Mouse (Mus musculus) liver, embryonic 16.5 days (tissue): ENCODE data around the gene Gpr65. TPM values are rescaled to one million over a fixed set of nuclear protein-coding genes. Genes with fewer than 3 reads are reported as not detected.
"Not testable (repeated sequence)": the region's sequence is repeated elsewhere in the genome, so short reads cannot be mapped to it uniquely, and the experiment has no call there.

Experiments used
- ATAC-seq: fragments of 200-750 bp; cut with Nextera tagmentation; 2 replicates; pipeline ENCODE4 v1.8.0; 2017; ENCODE audit warnings: low read depth, mild to moderate bottlenecking, moderate number of reproducible peaks, moderate library complexity
- H3K27ac ChIP-seq: fragments of 300-500 bp; sonication (generic); 2 replicates; pipeline ENCODE4 v1.5.1; 2014; ENCODE audit warnings: mild to moderate bottlenecking, low read length
- H3K27me3 ChIP-seq: fragments of 300-500 bp; sonication (generic); 2 replicates; pipeline ENCODE4 v1.6.1; 2014; ENCODE audit warnings: low read depth, low read length, mixed read lengths; ENCODE audit not compliant: control insufficient read depth, insufficient read depth
- H3K36me3 ChIP-seq: fragments of 300-500 bp; sonication (generic); 2 replicates; pipeline ENCODE4 v1.6.1; 2014; ENCODE audit warnings: mild to moderate bottlenecking; ENCODE audit not compliant: control insufficient read depth, insufficient read depth
- H3K4me1 ChIP-seq: fragments of 300-500 bp; sonication (generic); 2 replicates; pipeline ENCODE4 v1.6.1; 2014; ENCODE audit warnings: low read depth, low read length, mixed read lengths; ENCODE audit not compliant: control insufficient read depth
- H3K4me2 ChIP-seq: fragments of 300-500 bp; sonication (generic); 2 replicates; pipeline ENCODE4 v1.6.1; 2014; ENCODE audit warnings: low read depth, low read length, mixed read lengths
- H3K4me3 ChIP-seq: fragments of 300-500 bp; sonication (generic); 2 replicates; pipeline ENCODE4 v1.5.1; 2014; ENCODE audit warnings: low read depth, mild to moderate bottlenecking, low read length
- H3K9ac ChIP-seq: fragments of 300-500 bp; sonication (generic); 2 replicates; pipeline ENCODE4 v1.6.1; 2014; ENCODE audit warnings: low read depth, low read length
- H3K9me3 ChIP-seq: fragments of 300-500 bp; sonication (generic); replicated peaks from 2 replicates; pipeline ENCODE4 v1.6.1; 2016; ENCODE audit warnings: low read length; ENCODE audit not compliant: control insufficient read depth
- WGBS: fragments of 180-500 bp; shearing (Covaris S2); extraction: QIAGEN DNeasy Blood & Tissue Kit; methylation state at CpG from one replicate; pipeline ENCODE4 v1.1.7; 2014; ENCODE audit not compliant: insufficient replicate concordance; 5-methylcytosine and 5-hydroxymethylcytosine counted together
- polyA plus RNA-seq: library from polyadenylated mRNA; unstranded; fragments of >200 nt; fragmentation: Nextera tagmentation; extraction: Ambion mirVana; gene quantifications from 2 replicates; pipeline ENCODE4 v1.2.1, GENCODE M21; 2015

Gpr65 gene
- 2.9 and 3.1 TPM in 2 replicates for polyA plus RNA-seq

DNA sequence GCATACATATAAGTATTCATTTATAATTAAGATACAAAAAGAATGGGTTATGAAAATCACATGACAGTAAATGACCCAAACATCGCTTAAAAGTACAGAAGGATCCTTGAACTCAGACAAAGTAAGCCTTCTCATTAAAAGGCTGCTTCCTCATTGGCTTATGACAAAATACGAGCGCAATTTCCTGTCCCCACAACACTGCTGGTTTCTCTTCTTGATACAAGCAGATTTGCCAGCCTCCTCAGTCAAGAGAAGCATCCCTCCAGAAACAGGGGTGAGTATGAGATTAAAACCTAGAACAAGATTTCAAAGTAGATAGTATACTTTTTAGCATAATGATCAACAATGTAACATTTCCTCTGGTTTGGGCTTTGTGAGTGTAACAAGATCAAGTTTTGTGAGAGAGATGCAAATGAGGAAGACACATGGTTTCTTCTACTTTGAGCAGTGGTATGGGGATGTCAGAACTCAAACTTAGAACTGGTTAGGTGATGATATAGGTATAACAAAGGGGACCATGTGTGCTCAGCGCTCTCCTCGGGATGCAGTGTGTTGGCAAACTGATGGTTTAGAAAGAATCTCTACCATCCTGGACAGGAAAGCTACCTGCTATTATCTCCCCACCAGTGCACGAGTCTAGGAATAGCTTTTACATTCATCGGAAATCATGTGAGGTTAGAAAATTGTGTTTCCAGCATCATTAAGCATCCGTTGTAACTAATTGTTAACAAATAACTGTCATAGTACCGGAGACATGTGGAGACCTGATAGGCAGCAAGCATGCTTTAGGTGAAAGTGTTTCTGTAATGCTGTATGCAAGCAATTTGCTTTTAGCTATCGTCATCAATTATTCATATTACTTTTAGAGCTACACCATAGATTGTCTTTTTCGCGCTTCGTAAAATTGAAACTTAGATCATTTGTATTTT is at the start of gene Gpr65:
Gene Gpr65 (plus strand): TSS at position 195 of the 929 bp plus-strand sequence.
- WGBS: 45% methylated on average over 13 of the region's 13 CpGs
- peak within 1 kb of the TSS; percentile 59 for H3K27ac ChIP-seq
- no peaks in the 10 kb centered on the region for H3K4me1 ChIP-seq
- H3K4me2 ChIP-seq: no peak within 1 kb of the TSS
- no peaks in the 10 kb centered on the region for H3K36me3 ChIP-seq
- peak within 1 kb of the TSS; percentile 38 for H3K4me3 ChIP-seq
- no peaks in the 10 kb centered on the region for H3K9me3 ChIP-seq
- ATAC-seq: no peak
- H3K9ac ChIP-seq: no peak within 1 kb of the TSS
- H3K27me3 ChIP-seq: no peaks in the 10 kb centered on the region

DNA sequence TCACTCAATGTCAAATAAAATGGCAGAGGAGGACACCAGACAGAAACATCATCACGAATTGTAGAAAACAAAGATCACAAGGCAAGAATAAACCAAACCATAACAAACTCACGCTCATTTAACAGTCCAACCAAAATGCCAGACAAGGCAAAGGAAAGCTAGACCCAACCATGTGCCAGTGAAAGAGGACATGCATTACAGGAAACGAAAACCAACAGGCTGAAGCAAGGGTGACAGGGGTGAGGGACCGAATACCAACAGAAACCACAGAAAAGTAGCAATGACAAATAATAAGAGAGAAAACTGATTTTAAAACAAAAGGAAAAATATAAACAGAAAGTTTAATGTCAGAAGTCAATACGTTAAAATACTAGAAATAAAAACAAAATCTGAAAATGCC is 45.1 kb upstream of the Gpr65 start:
- 47% methylated on average over 5 of the region's 5 CpGs for WGBS
- Histone ChIP-seq H3K36me3 (no peaks in the 10 kb centered on the region), H3K27me3 (no peaks in the 10 kb centered on the region), H3K9ac (no peak overlapping the region), H3K4me1 (no peaks in the 10 kb centered on the region), H3K27ac (no peak overlapping the region), H3K4me3 (no peak overlapping the region), H3K4me2 (no peak overlapping the region), H3K9me3 (no peaks in the 10 kb centered on the region)
- ATAC-seq: no peak

DNA sequence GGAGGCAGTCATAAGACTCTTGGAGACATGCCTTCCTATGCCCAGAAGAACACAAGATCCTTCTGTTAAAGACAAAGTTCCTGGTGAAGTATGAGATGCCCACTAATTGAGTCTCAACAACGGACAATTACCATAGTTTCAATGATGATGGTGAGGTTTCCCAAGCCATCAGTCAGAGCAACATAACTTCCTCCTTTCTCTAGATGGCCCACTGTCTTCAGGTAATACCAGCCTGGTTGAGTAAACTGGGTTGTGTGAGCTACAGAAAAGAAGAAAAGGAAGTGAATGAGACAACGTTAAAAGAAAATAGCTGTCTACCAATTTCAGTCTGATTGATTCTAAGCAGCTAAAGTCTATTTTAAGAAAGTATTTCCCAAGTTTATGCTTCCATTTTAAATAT is 41.4 kb upstream of the Gpr65 start:
- no peaks in the 10 kb centered on the region for H3K9me3 ChIP-seq
- H3K9ac ChIP-seq: no peak overlapping the region
- H3K4me1 ChIP-seq: no peaks in the 10 kb centered on the region
- H3K36me3 ChIP-seq: no peaks in the 10 kb centered on the region
- no peak overlapping the region for H3K27ac ChIP-seq
- ATAC-seq: no peak
- no peak overlapping the region for H3K4me3 ChIP-seq
- WGBS: 43% methylated on average over 2 of the region's 2 CpGs
- H3K4me2 ChIP-seq: no peak overlapping the region
- H3K27me3 ChIP-seq: no peaks in the 10 kb centered on the region

DNA sequence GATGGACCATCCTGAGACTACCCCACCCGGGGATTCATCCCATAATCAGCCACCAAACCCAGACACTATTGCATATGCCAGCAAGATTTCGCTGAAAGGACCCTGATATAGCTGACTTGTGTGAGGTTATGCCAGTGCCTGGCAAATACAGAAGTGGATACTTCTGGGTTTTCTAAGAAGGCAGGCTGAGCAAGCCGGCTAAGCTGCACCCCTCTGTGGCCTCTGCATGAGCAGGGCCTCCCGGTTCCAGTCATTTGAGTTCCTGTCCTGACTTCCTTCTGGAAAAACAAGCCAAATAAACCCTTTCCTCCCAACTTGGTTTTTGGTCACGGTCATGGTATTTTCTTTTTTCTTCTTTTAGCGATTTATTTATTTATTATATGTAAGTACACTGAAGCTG is 30.0 kb upstream of the Gpr65 start:
- not testable (repeated sequence) for H3K27me3 ChIP-seq, H3K9ac ChIP-seq, ATAC-seq, H3K27ac ChIP-seq, H3K36me3 ChIP-seq, H3K4me3 ChIP-seq, H3K4me1 ChIP-seq, H3K9me3 ChIP-seq, H3K4me2 ChIP-seq
- WGBS: 43% methylated on average over 6 of the region's 6 CpGs

DNA sequence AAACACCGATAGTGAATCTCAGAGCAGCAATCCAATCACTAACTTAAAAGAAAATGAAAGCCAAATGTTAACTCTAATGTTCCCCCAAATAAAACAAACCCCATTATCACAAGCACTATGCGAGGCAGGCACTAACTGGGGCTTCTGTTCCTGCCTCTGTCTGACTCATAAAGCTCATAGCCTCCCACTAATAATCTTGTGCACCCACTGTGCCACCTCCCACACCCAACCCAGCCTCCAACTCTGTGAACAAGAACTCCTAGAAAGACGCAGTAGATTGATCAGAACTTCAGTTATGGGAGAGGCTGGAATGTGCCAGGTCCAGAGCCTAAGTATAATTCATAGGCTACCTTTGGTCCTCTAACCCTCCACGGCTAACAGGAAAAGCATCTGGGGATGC is 24.3 kb upstream of the Gpr65 start:
- Histone ChIP-seq H3K4me1 (no peaks in the 10 kb centered on the region), H3K36me3 (no peaks in the 10 kb centered on the region), H3K4me2 (no peak overlapping the region), H3K4me3 (no peak overlapping the region), H3K9ac (no peak overlapping the region), H3K9me3 (no peaks in the 10 kb centered on the region), H3K27ac (no peak overlapping the region), H3K27me3 (no peaks in the 10 kb centered on the region)
- no peak for ATAC-seq
- 72% methylated on average over 4 of the region's 4 CpGs for WGBS

DNA sequence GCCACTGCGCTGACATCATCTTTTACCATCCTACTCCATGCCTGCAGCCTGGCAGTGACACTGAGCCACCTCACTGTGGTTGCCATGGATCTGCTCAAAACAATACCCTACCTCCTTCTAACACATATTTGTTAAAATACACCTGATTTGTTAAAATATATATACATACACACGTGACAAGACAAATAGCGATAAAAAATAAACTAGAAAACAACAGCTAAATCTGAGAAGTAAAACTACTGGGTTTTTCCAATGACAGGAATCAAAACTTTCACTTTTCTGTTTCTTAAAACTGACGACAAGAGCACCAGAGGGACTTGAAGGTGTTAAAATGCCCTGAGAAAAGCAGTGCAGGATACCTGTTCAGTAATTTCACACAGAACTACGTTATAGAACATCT is 23.6 kb upstream of the Gpr65 start:
- Histone ChIP-seq H3K4me1 (no peaks in the 10 kb centered on the region), H3K36me3 (no peaks in the 10 kb centered on the region), H3K9me3 (no peaks in the 10 kb centered on the region), H3K27me3 (no peaks in the 10 kb centered on the region), H3K4me2 (no peak overlapping the region), H3K9ac (no peak overlapping the region), H3K4me3 (no peak overlapping the region), H3K27ac (no peak overlapping the region)
- 68% methylated on average over 5 of the region's 5 CpGs for WGBS
- ATAC-seq: no peak

DNA sequence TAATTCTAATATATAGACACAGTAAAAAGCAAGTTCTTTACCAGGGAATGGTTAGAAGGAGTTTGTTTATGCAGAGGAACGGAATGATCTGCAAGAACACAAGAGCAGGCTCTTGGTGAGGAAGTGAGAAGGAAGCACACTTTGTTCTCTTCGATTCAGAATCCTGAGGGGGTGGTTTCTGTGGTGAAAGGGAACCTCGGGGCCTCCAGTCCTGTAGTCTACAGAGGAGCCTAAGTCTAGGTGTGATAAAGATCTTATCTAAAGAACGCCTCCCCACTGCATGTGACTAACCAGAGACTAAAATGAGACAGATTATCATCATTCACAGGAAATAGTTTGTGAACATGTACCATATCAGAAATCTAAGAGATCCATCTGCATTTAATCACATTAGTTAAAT is 21.6 kb upstream of the Gpr65 start:
- Histone ChIP-seq H3K36me3 (no peaks in the 10 kb centered on the region), H3K4me3 (no peak overlapping the region), H3K27ac (no peak overlapping the region), H3K4me1 (no peaks in the 10 kb centered on the region), H3K4me2 (no peak overlapping the region), H3K9ac (no peak overlapping the region), H3K9me3 (no peaks in the 10 kb centered on the region), H3K27me3 (no peaks in the 10 kb centered on the region)
- no peak for ATAC-seq
- 10% methylated on average over 4 of the region's 4 CpGs for whole genome bisulfite sequencing

DNA sequence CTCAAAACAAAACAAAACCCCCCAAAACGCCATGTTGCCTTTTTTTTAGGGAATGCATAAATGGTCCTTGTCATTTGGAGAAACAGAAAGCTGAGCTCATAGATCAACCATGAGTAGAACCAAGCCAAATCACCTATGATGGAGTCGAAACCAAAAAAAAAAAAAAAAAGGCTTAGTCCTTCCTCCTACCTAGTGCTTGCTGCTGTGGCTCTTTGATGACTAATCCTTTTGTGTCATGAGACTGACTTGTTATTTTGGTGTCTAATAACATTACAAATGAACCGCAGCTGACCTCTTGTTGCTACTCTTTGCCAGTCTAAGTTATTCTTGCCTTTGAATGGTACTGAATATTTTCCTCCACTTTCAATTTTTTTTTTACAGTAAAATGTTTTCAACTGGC is 18.8 kb upstream of the Gpr65 start:
- Histone ChIP-seq H3K27me3 (no peaks in the 10 kb centered on the region), H3K4me2 (no peak overlapping the region), H3K27ac (no peak overlapping the region), H3K4me1 (no peaks in the 10 kb centered on the region), H3K9ac (no peak overlapping the region), H3K4me3 (no peak overlapping the region), H3K36me3 (no peaks in the 10 kb centered on the region), H3K9me3 (no peaks in the 10 kb centered on the region)
- 52% methylated on average over 3 of the region's 3 CpGs for WGBS
- ATAC-seq: no peak

DNA sequence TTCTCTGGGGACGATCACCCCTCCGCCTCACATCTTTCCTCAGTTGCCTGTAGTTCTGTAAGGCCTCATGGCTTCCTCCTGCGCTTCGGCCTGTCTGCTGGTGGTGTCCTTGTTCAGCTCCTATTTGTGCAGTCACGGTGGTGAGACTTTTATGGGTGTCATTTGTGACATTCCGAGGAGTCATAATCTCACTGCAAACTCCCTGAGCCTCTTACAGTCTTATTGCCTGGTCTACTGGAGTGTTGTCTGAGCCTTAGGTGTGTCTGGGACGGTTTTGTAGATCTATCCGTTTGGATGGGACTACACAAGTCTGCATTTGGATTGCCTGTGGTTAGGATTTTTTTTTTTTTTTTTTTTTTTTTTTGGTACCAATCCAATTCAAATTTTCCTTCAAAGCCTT is 18.1 kb upstream of the Gpr65 start:
- 77% methylated on average over 8 of the region's 8 CpGs for WGBS
- no peak overlapping the region for H3K9ac ChIP-seq
- H3K27me3 ChIP-seq: no peaks in the 10 kb centered on the region
- no peak overlapping the region for H3K4me2 ChIP-seq
- H3K27ac ChIP-seq: no peak overlapping the region
- no peaks in the 10 kb centered on the region for H3K4me1 ChIP-seq
- no peak overlapping the region for H3K4me3 ChIP-seq
- no peaks in the 10 kb centered on the region for H3K36me3 ChIP-seq
- ATAC-seq: no peak
- no peaks in the 10 kb centered on the region for H3K9me3 ChIP-seq
